Mouse (Mus musculus) adrenal gland, postnatal 4 days (tissue): Measurements from ENCODE around the gene AI481877. TPM values are rescaled to one million over a fixed set of nuclear protein-coding genes. Genes with fewer than 3 reads are reported as not detected.
A peak's percentile ranks its signal among the peaks of the same experiment; 100 is the strongest.

ENCODE experiments used
- DNase-seq, 2 experiments: peaks; one replicate each; pipeline ENCODE4 v3.0.0; 2021 to 2022; ENCODE audit warnings: low spot score in 2 of 2, mixed read lengths in 2 of 2
- total RNA-seq, 2 experiments: library from RNA; stranded (reverse); gene quantifications; 2 replicates each; pipeline ENCODE4 v1.2.3; 2021

Gene AI481877
- total RNA-seq, 2 experiments from 2014 or later: 0.17 TPM; not detected in 1

GRCm38 (mm10) chr4:59128935-59129334 is 9.8 kb downstream of the AI481877 start:
- no peak for DNase-seq

- no peak for DNase-seq
Measured at GRCm38 (mm10) chr4:59125053-59125452, 13.7 kb downstream of the AI481877 start.

GRCm38 (mm10) chr4:59123557-59123956 is 15.2 kb downstream of the AI481877 start:
- no peak for DNase-seq

GRCm38 (mm10) chr4:59117644-59118495 is 20.9 kb downstream of the AI481877 start:
- DNase-seq: no peak

- DNase-seq: no peak
Measured at GRCm38 (mm10) chr4:59108721-59109120, 30.1 kb downstream of the AI481877 start.

GRCm38 (mm10) chr4:59107886-59108285 is 30.9 kb downstream of the AI481877 start:
- DNase-seq: no peak

GRCm38 (mm10) chr4:59106661-59107060 is 32.1 kb downstream of the AI481877 start:
- DNase-seq: no peak

- DNase-seq: no peak
Measured at GRCm38 (mm10) chr4:59104166-59104565, 34.6 kb downstream of the AI481877 start.

- peak; percentile 10 to 50 for DNase-seq
Measured at GRCm38 (mm10) chr4:59096393-59096792, 42.4 kb downstream of the AI481877 start.

- DNase-seq: no peak
Measured at GRCm38 (mm10) chr4:59089391-59089790, 49.4 kb downstream of the AI481877 start.

GRCm38 (mm10) chr4:59083430-59083829 is 55.4 kb downstream of the AI481877 start:
- no peak for DNase-seq

GRCm38 (mm10) chr4:59069276-59069675 is 69.5 kb downstream of the AI481877 start:
- no peak for DNase-seq

GRCm38 (mm10) chr4:59062526-59062925 is 76.3 kb downstream of the AI481877 start:
- no peak for DNase-seq

GRCm38 (mm10) chr4:59057929-59058328 is 80.9 kb downstream of the AI481877 start:
- DNase-seq: no peak

- DNase-seq: no peak
Measured at GRCm38 (mm10) chr4:59051081-59051480, 87.7 kb downstream of the AI481877 start.

- no peak for DNase-seq
Measured at GRCm38 (mm10) chr4:59047222-59047621, 91.6 kb downstream of the AI481877 start.

GRCm38 (mm10) chr4:59043891-59044290 is 94.9 kb downstream of the AI481877 start:
- no peak for DNase-seq

GRCm38 (mm10) chr4:59043074-59043473 is 95.7 kb downstream of the AI481877 start:
- DNase-seq: no peak

- no peak for DNase-seq
Measured at GRCm38 (mm10) chr4:59040397-59041287, 98.1 kb downstream of the AI481877 start.

- no peak for DNase-seq
Measured at GRCm38 (mm10) chr4:59037525-59037924, 101.3 kb downstream of the AI481877 start.

- DNase-seq: peak; percentile 23 to 58
Measured at GRCm38 (mm10) chr4:59036490-59037127, 102.2 kb downstream of the AI481877 start.
